Mouse (Mus musculus): ENCODE measurements around the gene Olfr1387. TPM values are rescaled to one million over a fixed set of nuclear protein-coding genes. Genes with fewer than 3 reads are reported as not detected.
"Not testable (repeated sequence)": the region's sequence is repeated elsewhere in the genome, so short reads cannot be mapped to it uniquely, and the experiment has no call there.

Gene Olfr1387
- not detected for polyA plus RNA-seq (2017; shearing (Covaris generic))

GRCm38 (mm10) chr11:49455043-49455442, at the start of gene Olfr1387:
Olfr1387 (plus strand) TSS chr11:49455343.
- ATAC-seq: no peak

DNA sequence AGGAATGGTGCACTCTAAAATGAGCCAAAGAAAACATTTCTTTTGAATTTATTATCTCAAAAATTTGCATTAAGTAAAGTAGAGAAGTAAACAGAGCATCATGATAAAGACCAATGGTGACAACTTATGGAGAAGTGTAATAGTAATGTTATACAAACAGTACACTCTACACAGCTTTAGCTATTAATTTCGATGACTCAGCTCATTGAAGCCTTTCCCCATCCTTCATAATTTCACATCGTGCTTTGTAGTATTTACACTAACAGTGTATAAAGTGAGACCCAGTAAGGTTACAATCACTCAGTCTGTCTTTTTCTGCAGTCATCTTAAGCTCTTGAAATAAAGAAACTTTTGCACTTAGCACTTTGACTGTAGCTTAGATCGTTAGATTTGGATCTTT, 48.4 kb upstream of the Olfr1387 start:
- ATAC-seq: no peak

GRCm38 (mm10) chr11:49410540-49410939, 44.6 kb upstream of the Olfr1387 start:
- ATAC-seq: no peak

DNA sequence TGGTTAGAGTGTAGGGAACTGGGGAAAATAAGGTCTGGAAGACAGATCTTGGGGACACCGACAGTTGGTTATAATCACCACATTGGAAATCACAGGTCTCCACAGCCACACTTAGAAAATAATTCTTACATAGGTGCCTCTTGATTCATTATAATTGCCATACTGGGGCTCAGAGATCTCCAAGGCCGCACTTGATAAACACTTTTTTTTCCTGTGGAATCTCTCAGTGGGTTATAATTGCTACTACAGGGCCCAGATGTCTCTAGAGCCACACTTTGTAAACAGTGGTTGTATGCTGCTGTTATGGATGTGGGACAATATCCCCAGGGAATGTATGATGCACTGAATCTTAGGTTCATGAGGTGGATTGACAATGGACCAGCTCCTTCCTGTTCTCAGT, 32.4 kb upstream of the Olfr1387 start, which contains the start of gene Olfr1389:
Gene Olfr1389, plus strand, starts transcription at position 301 of the 400 bp plus-strand sequence.
- no peak for ATAC-seq

- ATAC-seq: no peak
Observed at GRCm38 (mm10) chr11:49425257-49425927, 29.8 kb upstream of the Olfr1387 start.

DNA sequence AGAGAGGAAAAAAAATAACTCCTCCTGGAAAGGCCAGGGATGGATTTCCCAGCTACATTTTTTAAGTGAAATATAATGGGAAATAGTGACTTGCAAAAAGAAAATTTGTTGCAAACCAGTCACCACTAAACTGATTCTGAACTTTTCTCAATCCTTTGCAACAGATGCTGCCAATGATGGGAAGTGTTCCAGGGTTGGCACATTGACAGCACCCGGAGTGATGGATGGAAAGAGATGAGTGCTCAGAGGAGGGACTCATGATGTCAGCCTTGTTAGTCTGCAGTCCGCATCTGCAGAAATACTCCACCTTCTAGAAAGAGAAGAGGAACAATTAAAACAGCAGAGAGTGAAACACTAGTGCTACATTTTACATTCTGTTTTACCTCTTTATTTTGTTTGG, 25.5 kb upstream of the Olfr1387 start:
- no peak for ATAC-seq

DNA sequence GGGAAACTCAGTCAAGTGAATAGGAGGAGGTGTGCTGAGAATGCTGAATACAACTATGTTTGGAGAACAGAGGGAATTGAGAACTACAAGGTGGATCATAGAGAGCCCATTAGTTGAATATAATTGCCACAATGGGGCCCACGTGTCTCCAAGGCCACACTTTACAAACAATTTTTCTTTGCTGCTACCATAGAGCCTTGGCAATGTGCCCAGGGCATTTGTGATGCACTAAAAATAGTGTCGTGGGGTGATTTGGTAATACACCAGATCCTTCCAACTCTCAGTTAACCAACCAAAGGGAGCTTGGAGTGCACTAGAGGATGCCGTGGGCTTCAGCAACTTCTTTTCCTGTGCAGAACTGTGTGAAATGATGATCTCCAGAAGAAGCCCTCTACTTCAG, 18.7 kb upstream of the Olfr1387 start, which contains the start of gene Olfr1388:
Gene Olfr1388, plus strand, starts transcription at position 214 of the 400 bp plus-strand sequence.
- ATAC-seq: no peak

DNA sequence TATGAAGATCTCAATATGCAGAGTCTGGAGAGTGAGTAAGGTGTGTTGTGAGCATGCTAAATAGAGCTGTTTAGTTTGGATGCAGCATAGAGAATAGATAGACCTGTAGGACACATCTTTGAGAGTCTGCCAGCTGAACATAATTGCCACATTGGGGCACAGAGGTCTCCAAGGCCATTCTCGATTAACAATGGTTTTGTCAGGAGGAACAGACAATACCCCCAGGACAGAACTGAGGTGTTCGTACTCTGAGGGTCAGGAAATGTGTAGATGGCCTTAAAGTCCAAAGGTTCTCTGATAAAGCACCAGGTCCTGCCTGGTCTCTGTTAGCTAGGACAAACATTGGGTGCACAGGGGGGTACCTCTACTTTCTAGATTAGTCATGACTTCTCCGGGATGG, 9.6 kb downstream of the Olfr1387 start, which contains the start of gene Olfr1386:
Gene Olfr1386, plus strand, starts transcription at position 301 of the 400 bp plus-strand sequence.
- ATAC-seq: not testable (repeated sequence)

DNA sequence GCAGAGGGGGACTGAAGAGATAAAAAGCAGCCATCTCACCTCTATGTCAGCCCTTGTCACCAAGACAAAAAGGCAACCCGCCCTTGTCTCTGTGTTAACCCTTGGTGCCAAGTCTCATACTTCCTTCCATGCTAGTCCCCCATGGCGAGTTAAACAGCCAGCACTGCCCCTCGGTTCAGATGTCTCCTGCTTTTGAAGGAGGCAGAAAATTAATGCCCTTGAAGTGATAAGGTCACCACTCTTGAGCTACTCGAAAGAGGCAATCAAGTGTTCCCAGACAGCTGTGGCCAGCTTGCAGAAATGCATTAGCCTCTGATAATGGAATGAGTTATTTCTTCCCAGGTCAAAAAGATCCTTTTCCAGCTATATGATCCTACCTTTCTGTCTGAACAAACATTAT, 30.8 kb downstream of the Olfr1387 start:
- no peak for ATAC-seq

- ATAC-seq: not testable (repeated sequence)
Observed at GRCm38 (mm10) chr11:49488770-49489169, 33.6 kb downstream of the Olfr1387 start, which contains the start of gene Olfr1385. Olfr1385 (plus strand) TSS chr11:49489070.

Other genes with a start within 250 kb of the Olfr1387 start
- gene Mgat1, start 211.2 kb upstream of the Olfr1387 start, polyA plus RNA-seq (2017; shearing (Covaris generic)): 10 to 100 TPM; 62.3 to 88.6 (median 70.5) TPM
- not detected for gene Olfr1393, start 177.0 kb upstream of the Olfr1387 start, polyA plus RNA-seq (2017; shearing (Covaris generic))
- not detected for gene Olfr1392, start 170.1 kb upstream of the Olfr1387 start, polyA plus RNA-seq (2017; shearing (Covaris generic))
- gene Olfr10, start 150.6 kb upstream of the Olfr1387 start, polyA plus RNA-seq (2017; shearing (Covaris generic)): not detected
- not detected for gene Olfr1391, start 132.6 kb upstream of the Olfr1387 start, polyA plus RNA-seq (2017; shearing (Covaris generic))
- gene Olfr1390, start 120.2 kb upstream of the Olfr1387 start, polyA plus RNA-seq (2017; shearing (Covaris generic)): under 1 TPM in 1 of 3 experiments, not detected in 2; 0.12 TPM
- not detected for gene Olfr1389, start 32.3 kb upstream of the Olfr1387 start, polyA plus RNA-seq (2017; shearing (Covaris generic))
- under 1 TPM in 1 of 3 experiments, not detected in 2; 0.15 TPM for gene Olfr1388, start 18.7 kb upstream of the Olfr1387 start, polyA plus RNA-seq (2017; shearing (Covaris generic))
- gene Olfr1386, start 9.7 kb downstream of the Olfr1387 start, polyA plus RNA-seq (2017; shearing (Covaris generic)): not detected
- under 1 TPM in 2 of 3 experiments, not detected in 1; 0.10 to 0.35 TPM for gene Olfr1385, start 33.7 kb downstream of the Olfr1387 start, polyA plus RNA-seq (2017; shearing (Covaris generic))
- gene Olfr1384, start 51.4 kb downstream of the Olfr1387 start, polyA plus RNA-seq (2017; shearing (Covaris generic)): not detected
- gene Olfr1383, start 64.3 kb downstream of the Olfr1387 start, polyA plus RNA-seq (2017; shearing (Covaris generic)): not detected
- not detected for gene Olfr1382, start 72.9 kb downstream of the Olfr1387 start, polyA plus RNA-seq (2017; shearing (Covaris generic))
- not detected for gene Olfr1381, start 88.1 kb downstream of the Olfr1387 start, polyA plus RNA-seq (2017; shearing (Covaris generic))
- not detected for gene Olfr1380, start 101.5 kb downstream of the Olfr1387 start, polyA plus RNA-seq (2017; shearing (Covaris generic))
- gene Flt4, start 153.9 kb downstream of the Olfr1387 start, polyA plus RNA-seq (2017; shearing (Covaris generic)): not detected
- not detected for gene Scgb3a1, start 208.3 kb downstream of the Olfr1387 start, polyA plus RNA-seq (2017; shearing (Covaris generic))